Mouse (Mus musculus): Measurements from ENCODE around the gene Inhbe. TPM values are rescaled to one million over a fixed set of nuclear protein-coding genes. Genes with fewer than 3 reads are reported as not detected.
"Not testable (repeated sequence)": the region's sequence is repeated elsewhere in the genome, so short reads cannot be mapped to it uniquely, and the experiment has no call there.

Inhbe gene
- polyA plus RNA-seq, 1 experiment from 2014 or later: not detected

GRCm38 (mm10) chr10:127312858-127313257 lies 41.4 kb downstream of the Inhbe start:
- WGBS: 79% methylated on average over 4 of the region's 4 CpGs
- no peak for DNase-seq (ENCODE audit: low spot score)
- H3K4me3 ChIP-seq: no peak overlapping the region

GRCm38 (mm10) chr10:127312356-127312676 lies 41.9 kb downstream of the Inhbe start:
- H3K27ac ChIP-seq (replicated peaks): peak overlapping the region; percentile 92; the same call in 1 of the 2 replicates
- H3K9me3 ChIP-seq: no peaks in the 10 kb centered on the region
- peak overlapping the region; percentile 95 for H3K4me3 ChIP-seq
- H3K4me1 ChIP-seq: peaks cover 13% of the 10 kb centered on the region
- peaks cover 29% of the 10 kb centered on the region for H3K36me3 ChIP-seq (replicated peaks)
- no peaks in the 10 kb centered on the region for H3K27me3 ChIP-seq (replicated peaks; ENCODE audit: low read depth, poor library complexity, severe bottlenecking)
- 1% methylated on average over 4 of the region's 4 CpGs for WGBS
- DNase-seq (ENCODE audit: low spot score): peak; percentile 89

More at GRCm38 (mm10) chr10:127312858-127313257, 41.4 kb downstream of the Inhbe start:
- no peaks in the 10 kb centered on the region for H3K9me3 ChIP-seq
- peaks cover 13% of the 10 kb centered on the region for H3K4me1 ChIP-seq
- peaks cover 24% of the 10 kb centered on the region for H3K36me3 ChIP-seq (replicated peaks)
- H3K27me3 ChIP-seq (replicated peaks; ENCODE audit: low read depth, poor library complexity, severe bottlenecking): no peaks in the 10 kb centered on the region
- no peak overlapping the region for H3K27ac ChIP-seq (replicated peaks)

GRCm38 (mm10) chr10:127311476-127312355 lies 42.5 kb downstream of the Inhbe start, which contains the start of gene Mars:
Mars (minus strand) TSS chr10:127311786.
- H3K27ac ChIP-seq (replicated peaks): peak within 1 kb of the TSS; percentile 92
- H3K4me3 ChIP-seq: peak within 1 kb of the TSS; percentile 95
- H3K4me1 ChIP-seq: peaks cover 13% of the 10 kb centered on the region
- WGBS: under 1% methylated on average over 65 of the region's 65 CpGs
- H3K9me3 ChIP-seq: no peaks in the 10 kb centered on the region
- peaks cover 35% of the 10 kb centered on the region for H3K36me3 ChIP-seq (replicated peaks)
- DNase-seq (ENCODE audit: low spot score): peak; percentile 94
- H3K27me3 ChIP-seq (replicated peaks; ENCODE audit: low read depth, poor library complexity, severe bottlenecking): no peaks in the 10 kb centered on the region

GRCm38 (mm10) chr10:127310523-127311475 lies 43.4 kb downstream of the Inhbe start:
- Histone ChIP-seq H3K36me3 (replicated peaks) (peaks cover 44% of the 10 kb centered on the region), H3K27me3 (replicated peaks; ENCODE audit: low read depth, poor library complexity, severe bottlenecking) (no peaks in the 10 kb centered on the region), H3K27ac (replicated peaks) (peak overlapping the region; percentile 92), H3K9me3 (no peaks in the 10 kb centered on the region), H3K4me3 (peak overlapping the region; percentile 95), H3K4me1 (peaks cover 13% of the 10 kb centered on the region)
- DNase-seq (ENCODE audit: low spot score): peak; percentile 73
- WGBS: 37% methylated on average over 23 of the region's 23 CpGs

- not testable (repeated sequence) for H3K4me3 ChIP-seq; H3K27ac ChIP-seq (replicated peaks); H3K9me3 ChIP-seq; DNase-seq (ENCODE audit: low spot score); H3K27me3 ChIP-seq (replicated peaks; ENCODE audit: low read depth, poor library complexity, severe bottlenecking)
- Histone ChIP-seq H3K4me1 (peaks cover 13% of the 10 kb centered on the region), H3K36me3 (replicated peaks) (peaks cover 61% of the 10 kb centered on the region)
- 86% methylated on average over 3 of the region's 3 CpGs for WGBS
These were observed 45.0 kb downstream of the Inhbe start for GRCm38 (mm10) chr10:127309167-127309566.

GRCm38 (mm10) chr10:127303136-127303535 lies 51.1 kb downstream of the Inhbe start:
- Histone ChIP-seq H3K9me3 (no peaks in the 10 kb centered on the region), H3K4me3 (no peak overlapping the region), H3K27ac (replicated peaks) (no peak overlapping the region), H3K36me3 (replicated peaks) (peaks cover 100% of the 10 kb centered on the region), H3K4me1 (no peaks in the 10 kb centered on the region), H3K27me3 (replicated peaks; ENCODE audit: low read depth, poor library complexity, severe bottlenecking) (no peaks in the 10 kb centered on the region)
- no peak for DNase-seq (ENCODE audit: low spot score)
- WGBS: 95% methylated on average over 11 of the region's 11 CpGs

GRCm38 (mm10) chr10:127300361-127300760 lies 53.9 kb downstream of the Inhbe start:
- H3K9me3 ChIP-seq: no peaks in the 10 kb centered on the region
- H3K4me1 ChIP-seq: no peaks in the 10 kb centered on the region
- no peak overlapping the region for H3K4me3 ChIP-seq
- peaks cover 100% of the 10 kb centered on the region for H3K36me3 ChIP-seq (replicated peaks)
- no peak for DNase-seq (ENCODE audit: low spot score)
- no peaks in the 10 kb centered on the region for H3K27me3 ChIP-seq (replicated peaks; ENCODE audit: low read depth, poor library complexity, severe bottlenecking)
- no peak overlapping the region for H3K27ac ChIP-seq (replicated peaks)
- WGBS: 94% methylated on average over 6 of the region's 6 CpGs

Other genes with a start within 250 kb of the Inhbe start
- 59.7 and 60.1 TPM in 2 replicates for gene Os9, start 233.3 kb downstream of the Inhbe start, polyA plus RNA-seq (2016; fragmentation: Nextera tagmentation; extraction: Ambion mirVana)
- 3.0 and 3.8 TPM in 2 replicates for gene B4galnt1, start 189.2 kb downstream of the Inhbe start, polyA plus RNA-seq (2016; fragmentation: Nextera tagmentation; extraction: Ambion mirVana)
- gene Slc26a10, start 173.8 kb downstream of the Inhbe start, polyA plus RNA-seq (2016; fragmentation: Nextera tagmentation; extraction: Ambion mirVana): 2.1 and 2.9 TPM in 2 replicates
- 26.9 and 29.6 TPM in 2 replicates for gene Arhgef25, start 164.3 kb downstream of the Inhbe start, polyA plus RNA-seq (2016; fragmentation: Nextera tagmentation; extraction: Ambion mirVana)
- gene Dtx3, start 158.7 kb downstream of the Inhbe start, polyA plus RNA-seq (2016; fragmentation: Nextera tagmentation; extraction: Ambion mirVana): 107 and 115 TPM in 2 replicates
- 25.3 and 25.9 TPM in 2 replicates for gene Pip4k2c, start 142.8 kb downstream of the Inhbe start, polyA plus RNA-seq (2016; fragmentation: Nextera tagmentation; extraction: Ambion mirVana)
- gene Kif5a, start 91.1 kb downstream of the Inhbe start, polyA plus RNA-seq (2016; fragmentation: Nextera tagmentation; extraction: Ambion mirVana): 11.6 and 11.9 TPM in 2 replicates
- 187 and 197 TPM in 2 replicates for gene Dctn2, start 88.0 kb downstream of the Inhbe start, polyA plus RNA-seq (2016; fragmentation: Nextera tagmentation; extraction: Ambion mirVana)
- 11.1 and 12.2 TPM in 2 replicates for gene Mbd6, start 65.4 kb downstream of the Inhbe start, polyA plus RNA-seq (2016; fragmentation: Nextera tagmentation; extraction: Ambion mirVana)
- 160 and 175 TPM in 2 replicates for gene Mars, start 42.6 kb downstream of the Inhbe start, polyA plus RNA-seq (2016; fragmentation: Nextera tagmentation; extraction: Ambion mirVana)
- gene Arhgap9, start 32.4 kb downstream of the Inhbe start, polyA plus RNA-seq (2016; fragmentation: Nextera tagmentation; extraction: Ambion mirVana): 2.0 and 2.1 TPM in 2 replicates
- gene Gli1, start 12.4 kb downstream of the Inhbe start, polyA plus RNA-seq (2016; fragmentation: Nextera tagmentation; extraction: Ambion mirVana): 11.4 and 13.0 TPM in 2 replicates
- 0.09 and 0.10 TPM in 2 replicates for gene Inhbc, start 16.0 kb upstream of the Inhbe start, polyA plus RNA-seq (2016; fragmentation: Nextera tagmentation; extraction: Ambion mirVana)
- 33.9 and 41.9 TPM in 2 replicates for gene R3hdm2, start 25.9 kb upstream of the Inhbe start, polyA plus RNA-seq (2016; fragmentation: Nextera tagmentation; extraction: Ambion mirVana)
- 0.57 and 0.58 TPM in 2 replicates for gene Stac3, start 147.3 kb upstream of the Inhbe start, polyA plus RNA-seq (2016; fragmentation: Nextera tagmentation; extraction: Ambion mirVana)
- 2.2 and 4.5 TPM in 2 replicates for gene Ndufa4l2, start 160.6 kb upstream of the Inhbe start, polyA plus RNA-seq (2016; fragmentation: Nextera tagmentation; extraction: Ambion mirVana)
- gene Shmt2, start 168.0 kb upstream of the Inhbe start, polyA plus RNA-seq (2016; fragmentation: Nextera tagmentation; extraction: Ambion mirVana): 110 and 129 TPM in 2 replicates
- 5.2 and 9.7 TPM in 2 replicates for gene Nxph4, start 180.1 kb upstream of the Inhbe start, polyA plus RNA-seq (2016; fragmentation: Nextera tagmentation; extraction: Ambion mirVana)

Data from embryonic facial prominence, embryonic 10.5 days (tissue).